Mouse (Mus musculus): ENCODE results near the gene Gm36210. TPM values are rescaled to one million over a fixed set of nuclear protein-coding genes. Genes with fewer than 3 reads are reported as not detected.

Gene Gm36210
- polyA plus RNA-seq, 1 experiment from 2014 or later = not detected

DNA sequence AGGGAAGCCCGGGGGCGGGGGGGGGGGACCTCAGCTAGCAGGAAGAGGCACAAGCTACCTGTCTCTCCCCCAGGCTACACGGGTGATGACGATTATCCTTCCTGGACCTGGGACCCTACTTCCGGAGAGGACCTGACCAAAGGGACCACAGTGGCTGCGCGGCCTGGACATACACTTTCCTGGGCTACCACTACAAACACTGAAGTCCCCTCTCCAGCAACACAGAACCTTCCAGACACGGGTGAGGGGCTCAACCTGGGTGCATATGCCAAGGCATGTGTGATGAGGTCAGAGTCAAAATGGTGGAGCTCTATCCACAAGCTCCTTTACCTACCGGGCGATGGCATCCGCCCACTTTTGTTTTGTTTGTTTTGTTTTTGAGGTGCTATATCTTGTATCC is 31.1 kb upstream of the Gm36210 start:
- Histone ChIP-seq H3K27ac (ENCODE audit: low read length) (no peak overlapping the region), H3K4me1 (ENCODE audit: control insufficient read depth, low read depth, low read length) (no peaks in the 10 kb centered on the region), H3K9ac (ENCODE audit: low read depth, low read length) (no peak overlapping the region), H3K27me3 (ENCODE audit: control insufficient read depth, insufficient read depth, low read depth, low read length) (no peaks in the 10 kb centered on the region), H3K4me3 (ENCODE audit: low read depth, low read length) (no peak overlapping the region), H3K9me3 (replicated peaks; ENCODE audit: control insufficient read depth, low read length) (no peaks in the 10 kb centered on the region), H3K36me3 (ENCODE audit: control insufficient read depth, insufficient read depth) (no peaks in the 10 kb centered on the region), H3K4me2 (ENCODE audit: low read depth, low read length) (no peak overlapping the region)
- no peak for ATAC-seq (ENCODE audit: low read depth)
- 57% methylated on average over 9 of the region's 11 CpGs for WGBS (ENCODE audit: insufficient replicate concordance)

DNA sequence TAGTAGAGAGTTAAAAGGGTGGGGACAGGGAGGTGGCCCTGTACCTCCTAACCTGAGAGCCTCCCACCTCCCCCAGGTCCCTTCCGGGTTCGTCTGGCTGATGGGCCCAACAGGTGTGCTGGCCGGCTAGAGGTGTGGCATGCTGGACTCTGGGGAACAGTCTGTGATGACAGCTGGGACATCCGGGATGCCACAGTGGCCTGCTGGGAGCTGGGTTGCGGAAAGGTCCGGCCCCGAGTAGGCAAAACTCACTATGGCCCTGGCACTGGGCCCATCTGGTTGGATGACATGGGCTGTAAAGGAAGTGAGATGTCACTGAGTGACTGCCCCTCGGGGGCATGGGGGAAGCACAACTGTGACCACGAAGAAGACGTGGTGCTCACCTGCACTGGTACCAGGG is 30.5 kb upstream of the Gm36210 start:
- 57% methylated on average over 10 of the region's 10 CpGs for WGBS (ENCODE audit: insufficient replicate concordance)
- H3K36me3 ChIP-seq (ENCODE audit: control insufficient read depth, insufficient read depth) = no peaks in the 10 kb centered on the region
- H3K4me2 ChIP-seq (ENCODE audit: low read depth, low read length) = no peak overlapping the region
- no peak for ATAC-seq (ENCODE audit: low read depth)
- no peak overlapping the region for H3K27ac ChIP-seq (ENCODE audit: low read length)
- no peaks in the 10 kb centered on the region for H3K4me1 ChIP-seq (ENCODE audit: control insufficient read depth, low read depth, low read length)
- no peaks in the 10 kb centered on the region for H3K27me3 ChIP-seq (ENCODE audit: control insufficient read depth, insufficient read depth, low read depth, low read length)
- no peak overlapping the region for H3K9ac ChIP-seq (ENCODE audit: low read depth, low read length)
- no peaks in the 10 kb centered on the region for H3K9me3 ChIP-seq (replicated peaks; ENCODE audit: control insufficient read depth, low read length)
- H3K4me3 ChIP-seq (ENCODE audit: low read depth, low read length) = no peak overlapping the region

DNA sequence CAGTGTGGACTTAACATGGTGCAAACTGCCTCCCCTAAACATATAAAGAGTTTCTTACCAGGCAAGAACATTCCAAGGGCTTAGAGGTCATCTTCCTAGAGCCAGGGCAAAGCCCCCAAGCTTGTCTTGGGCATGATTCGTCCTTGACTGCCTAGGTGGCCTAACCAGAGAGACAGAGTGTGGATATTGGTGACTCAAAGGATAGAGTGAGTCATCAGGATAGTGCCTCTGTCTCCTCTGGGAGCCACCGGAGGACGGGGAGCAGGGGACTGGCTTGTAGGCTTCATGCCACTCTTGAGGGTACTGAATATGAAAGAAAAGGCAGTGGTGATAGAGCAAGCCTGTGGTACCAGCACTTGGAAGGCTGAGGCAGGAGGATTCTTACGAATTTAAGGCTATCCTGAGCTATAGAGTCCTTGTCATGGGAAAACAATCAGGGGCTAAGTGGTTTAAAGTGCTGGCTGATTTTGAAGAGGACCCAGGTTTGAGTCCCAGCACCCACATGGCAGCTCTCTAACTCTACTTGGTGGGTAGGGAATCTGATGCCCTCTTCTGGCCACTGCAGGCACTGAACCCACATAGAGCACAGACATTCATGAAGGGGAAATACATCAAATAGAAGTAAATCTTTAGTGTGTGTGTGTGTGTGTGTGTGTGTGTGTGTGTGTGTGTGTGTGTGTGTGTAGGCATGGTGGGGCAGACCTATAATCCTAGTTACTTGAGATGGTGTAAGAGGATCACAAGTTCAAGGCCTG is 28.0 kb upstream of the Gm36210 start:
- WGBS (ENCODE audit: insufficient replicate concordance) = 56% methylated on average over 4 of the region's 4 CpGs
- Histone ChIP-seq H3K36me3 (ENCODE audit: control insufficient read depth, insufficient read depth) (no peaks in the 10 kb centered on the region), H3K4me3 (ENCODE audit: low read depth, low read length) (no peak overlapping the region), H3K27ac (ENCODE audit: low read length) (no peak overlapping the region), H3K4me2 (ENCODE audit: low read depth, low read length) (no peak overlapping the region), H3K9me3 (replicated peaks; ENCODE audit: control insufficient read depth, low read length) (no peaks in the 10 kb centered on the region), H3K27me3 (ENCODE audit: control insufficient read depth, insufficient read depth, low read depth, low read length) (no peaks in the 10 kb centered on the region), H3K4me1 (ENCODE audit: control insufficient read depth, low read depth, low read length) (no peaks in the 10 kb centered on the region), H3K9ac (ENCODE audit: low read depth, low read length) (no peak overlapping the region)
- no peak for ATAC-seq (ENCODE audit: low read depth)

GRCm38 (mm10) chr7:4933103-4933502 is 26.8 kb upstream of the Gm36210 start:
- no peaks in the 10 kb centered on the region for H3K27me3 ChIP-seq (ENCODE audit: control insufficient read depth, insufficient read depth, low read depth, low read length)
- no peak overlapping the region for H3K9ac ChIP-seq (ENCODE audit: low read depth, low read length)
- no peak overlapping the region for H3K27ac ChIP-seq (ENCODE audit: low read length)
- 70% methylated on average over 12 of the region's 12 CpGs for WGBS (ENCODE audit: insufficient replicate concordance)
- H3K4me1 ChIP-seq (ENCODE audit: control insufficient read depth, low read depth, low read length) = no peaks in the 10 kb centered on the region
- no peak for ATAC-seq (ENCODE audit: low read depth)
- H3K4me2 ChIP-seq (ENCODE audit: low read depth, low read length) = no peak overlapping the region
- H3K36me3 ChIP-seq (ENCODE audit: control insufficient read depth, insufficient read depth) = no peaks in the 10 kb centered on the region
- no peak overlapping the region for H3K4me3 ChIP-seq (ENCODE audit: low read depth, low read length)
- H3K9me3 ChIP-seq (replicated peaks; ENCODE audit: control insufficient read depth, low read length) = no peaks in the 10 kb centered on the region

GRCm38 (mm10) chr7:4928323-4928722 is 22.0 kb upstream of the Gm36210 start:
- H3K4me1 ChIP-seq (ENCODE audit: control insufficient read depth, low read depth, low read length) = no peaks in the 10 kb centered on the region; the same call in 1 of the 2 replicates
- H3K27ac ChIP-seq (ENCODE audit: low read length) = no peak overlapping the region
- no peak for ATAC-seq (ENCODE audit: low read depth)
- H3K36me3 ChIP-seq (ENCODE audit: control insufficient read depth, insufficient read depth) = no peaks in the 10 kb centered on the region
- H3K4me3 ChIP-seq (ENCODE audit: low read depth, low read length) = no peak overlapping the region
- H3K9ac ChIP-seq (ENCODE audit: low read depth, low read length) = no peak overlapping the region
- H3K27me3 ChIP-seq (ENCODE audit: control insufficient read depth, insufficient read depth, low read depth, low read length) = peaks cover 18% of the 10 kb centered on the region
- no peak overlapping the region for H3K4me2 ChIP-seq (ENCODE audit: low read depth, low read length)
- no peaks in the 10 kb centered on the region for H3K9me3 ChIP-seq (replicated peaks; ENCODE audit: control insufficient read depth, low read length)
- WGBS (ENCODE audit: insufficient replicate concordance) = 64% methylated on average over 17 of the region's 17 CpGs

DNA sequence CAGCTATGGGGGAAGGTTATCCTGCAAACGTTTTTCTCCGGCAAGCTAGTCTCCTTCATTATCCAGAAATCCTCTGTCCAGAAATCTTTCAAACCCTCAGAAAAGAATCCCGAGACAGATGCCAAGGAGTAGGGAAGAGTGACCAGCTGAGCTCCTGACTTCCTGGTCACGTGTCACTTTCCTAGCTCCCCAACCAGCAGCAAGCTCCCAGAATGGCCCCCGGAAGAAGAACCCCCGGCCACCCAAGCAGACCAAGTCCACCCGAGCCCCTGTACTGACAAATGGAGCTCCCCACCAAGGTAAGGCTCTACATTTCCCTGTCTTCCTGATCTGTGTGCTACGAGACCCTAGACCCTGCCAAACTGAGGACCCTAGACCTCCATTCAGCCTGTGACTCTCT is 21.4 kb upstream of the Gm36210 start:
- Histone ChIP-seq H3K4me3 (ENCODE audit: low read depth, low read length) (no peak overlapping the region), H3K27me3 (ENCODE audit: control insufficient read depth, insufficient read depth, low read depth, low read length) (peaks cover 25% of the 10 kb centered on the region), H3K9me3 (replicated peaks; ENCODE audit: control insufficient read depth, low read length) (no peaks in the 10 kb centered on the region), H3K4me1 (ENCODE audit: control insufficient read depth, low read depth, low read length) (peaks cover 2% of the 10 kb centered on the region), H3K27ac (ENCODE audit: low read length) (no peak overlapping the region), H3K4me2 (ENCODE audit: low read depth, low read length) (no peak overlapping the region), H3K9ac (ENCODE audit: low read depth, low read length) (no peak overlapping the region), H3K36me3 (ENCODE audit: control insufficient read depth, insufficient read depth) (no peaks in the 10 kb centered on the region)
- WGBS (ENCODE audit: insufficient replicate concordance) = 46% methylated on average over 8 of the region's 8 CpGs
- no peak for ATAC-seq (ENCODE audit: low read depth)

- no peak overlapping the region for H3K9ac ChIP-seq (ENCODE audit: low read depth, low read length)
- no peak overlapping the region for H3K4me3 ChIP-seq (ENCODE audit: low read depth, low read length)
- H3K27ac ChIP-seq (ENCODE audit: low read length) = no peak overlapping the region
- peaks cover 4% of the 10 kb centered on the region for H3K4me1 ChIP-seq (ENCODE audit: control insufficient read depth, low read depth, low read length)
- no peaks in the 10 kb centered on the region for H3K9me3 ChIP-seq (replicated peaks; ENCODE audit: control insufficient read depth, low read length)
- 70% methylated on average over 16 of the region's 16 CpGs for WGBS (ENCODE audit: insufficient replicate concordance)
- peaks cover 29% of the 10 kb centered on the region for H3K27me3 ChIP-seq (ENCODE audit: control insufficient read depth, insufficient read depth, low read depth, low read length)
- no peaks in the 10 kb centered on the region for H3K36me3 ChIP-seq (ENCODE audit: control insufficient read depth, insufficient read depth)
- H3K4me2 ChIP-seq (ENCODE audit: low read depth, low read length) = no peak overlapping the region
- no peak for ATAC-seq (ENCODE audit: low read depth)
These were observed 20.5 kb upstream of the Gm36210 start for GRCm38 (mm10) chr7:4926849-4927248.

GRCm38 (mm10) chr7:4925441-4926381 is 19.4 kb upstream of the Gm36210 start, which contains the start of gene Ssc5d:
Ssc5d (plus strand) TSS chr7:4925785.
- Histone ChIP-seq H3K4me1 (ENCODE audit: control insufficient read depth, low read depth, low read length) (peaks cover 8% of the 10 kb centered on the region), H3K4me2 (ENCODE audit: low read depth, low read length) (no peak within 1 kb of the TSS), H3K9ac (ENCODE audit: low read depth, low read length) (no peak within 1 kb of the TSS), H3K4me3 (ENCODE audit: low read depth, low read length) (no peak within 1 kb of the TSS), H3K27me3 (ENCODE audit: control insufficient read depth, insufficient read depth, low read depth, low read length) (peaks cover 29% of the 10 kb centered on the region), H3K36me3 (ENCODE audit: control insufficient read depth, insufficient read depth) (peaks cover 2% of the 10 kb centered on the region; the same call in 1 of the 2 replicates), H3K27ac (ENCODE audit: low read length) (no peak within 1 kb of the TSS), H3K9me3 (replicated peaks; ENCODE audit: control insufficient read depth, low read length) (no peaks in the 10 kb centered on the region)
- no peak for ATAC-seq (ENCODE audit: low read depth)
- 17% methylated on average over 6 of the region's 6 CpGs for WGBS (ENCODE audit: insufficient replicate concordance)

GRCm38 (mm10) chr7:4924891-4925301 is 18.6 kb upstream of the Gm36210 start:
- no peak overlapping the region for H3K4me2 ChIP-seq (ENCODE audit: low read depth, low read length)
- ATAC-seq (ENCODE audit: low read depth) = no peak
- WGBS (ENCODE audit: insufficient replicate concordance) = 14% methylated on average over 3 of the region's 4 CpGs

More at GRCm38 (mm10) chr7:4924891-4925301, 18.6 kb upstream of the Gm36210 start:
- peaks cover 8% of the 10 kb centered on the region for H3K4me1 ChIP-seq (ENCODE audit: control insufficient read depth, low read depth, low read length)
- H3K27ac ChIP-seq (ENCODE audit: low read length) = no peak overlapping the region
- no peak overlapping the region for H3K9ac ChIP-seq (ENCODE audit: low read depth, low read length)
- H3K9me3 ChIP-seq (replicated peaks; ENCODE audit: control insufficient read depth, low read length) = no peaks in the 10 kb centered on the region
- peaks cover 29% of the 10 kb centered on the region for H3K27me3 ChIP-seq (ENCODE audit: control insufficient read depth, insufficient read depth, low read depth, low read length)
- no peak overlapping the region for H3K4me3 ChIP-seq (ENCODE audit: low read depth, low read length)
- H3K36me3 ChIP-seq (ENCODE audit: control insufficient read depth, insufficient read depth) = peaks cover 10% of the 10 kb centered on the region

Measured in liver, embryonic 16.5 days (tissue).